Mouse (Mus musculus) lung, postnatal 0 days (tissue): ENCODE data around the gene Neurod1. TPM values are rescaled to one million over a fixed set of nuclear protein-coding genes. Genes with fewer than 3 reads are reported as not detected.

Experiments
- ATAC-seq: fragments of 200-750 bp; cut with Nextera tagmentation; 2 replicates; pipeline ENCODE4 v1.8.0; 2017; ENCODE audit warnings: moderate library complexity
- DNase-seq: peaks from one replicate; pipeline ENCODE4 v3.0.0-alpha.2; 2016; ENCODE audit warnings: low spot score
- H3K27ac ChIP-seq: fragments of 300-500 bp; sonication (generic); 2 replicates; pipeline ENCODE4 v1.5.1; 2014; ENCODE audit warnings: antibody characterized with exemption, mild to moderate bottlenecking, low read length, mixed read lengths
- H3K27me3 ChIP-seq: fragments of 300-500 bp; sonication (generic); replicated peaks from 2 replicates; pipeline ENCODE4 v1.6.1; 2014; ENCODE audit warnings: low read length, mixed read lengths; ENCODE audit not compliant: insufficient read depth
- H3K36me3 ChIP-seq: fragments of 300-500 bp; sonication (generic); 2 replicates; pipeline ENCODE4 v1.6.1; 2014; ENCODE audit warnings: low read length, mixed read lengths; ENCODE audit not compliant: insufficient read depth
- H3K4me1 ChIP-seq: fragments of 300-500 bp; sonication (generic); 2 replicates; pipeline ENCODE4 v1.6.1; 2014; ENCODE audit warnings: antibody characterized with exemption, low read depth, low read length, mixed read lengths; ENCODE audit not compliant: insufficient read depth
- H3K4me2 ChIP-seq: fragments of 300-500 bp; sonication (generic); replicated peaks from 2 replicates; pipeline ENCODE4 v1.6.1; 2014; ENCODE audit warnings: low read depth, mild to moderate bottlenecking, low read length, moderate library complexity, mixed read lengths
- H3K4me3 ChIP-seq: fragments of 300-500 bp; sonication (generic); 2 replicates; pipeline ENCODE4 v1.5.1; 2014; ENCODE audit warnings: low read depth, low read length
- H3K9ac ChIP-seq: fragments of 300-500 bp; sonication (generic); replicated peaks from 2 replicates; pipeline ENCODE4 v1.6.1; 2014; ENCODE audit warnings: low read depth, mild to moderate bottlenecking
- H3K9me3 ChIP-seq: fragments of 300-500 bp; sonication (generic); 2 replicates; pipeline ENCODE4 v1.6.1; 2016; ENCODE audit warnings: low read length, mixed read lengths
- CTCF ChIP-seq: IDR thresholded peaks from 2 replicates; pipeline ENCODE4 v1.5.1; 2016; ENCODE audit warnings: antibody characterized with exemption, mild to moderate bottlenecking
- EP300 ChIP-seq: IDR thresholded peaks from 2 replicates; pipeline ENCODE4 v1.6.1; 2016; ENCODE audit warnings: antibody characterized with exemption, mild to moderate bottlenecking, control low read depth
- WGBS: fragments of 180-500 bp; shearing (Covaris S2); extraction: QIAGEN DNeasy Blood & Tissue Kit; methylation state at CpG from one replicate; pipeline ENCODE4 v1.1.7; 2014; 5-methylcytosine and 5-hydroxymethylcytosine counted together
- polyA plus RNA-seq: library from polyadenylated mRNA; unstranded; fragments of >200 nt; fragmentation: Nextera tagmentation; extraction: Ambion mirVana; gene quantifications from 2 replicates; pipeline ENCODE4 v1.2.1, GENCODE M21; 2015

Neurod1 gene
- polyA plus RNA-seq, 1 experiment from 2014 or later: not detected

DNA sequence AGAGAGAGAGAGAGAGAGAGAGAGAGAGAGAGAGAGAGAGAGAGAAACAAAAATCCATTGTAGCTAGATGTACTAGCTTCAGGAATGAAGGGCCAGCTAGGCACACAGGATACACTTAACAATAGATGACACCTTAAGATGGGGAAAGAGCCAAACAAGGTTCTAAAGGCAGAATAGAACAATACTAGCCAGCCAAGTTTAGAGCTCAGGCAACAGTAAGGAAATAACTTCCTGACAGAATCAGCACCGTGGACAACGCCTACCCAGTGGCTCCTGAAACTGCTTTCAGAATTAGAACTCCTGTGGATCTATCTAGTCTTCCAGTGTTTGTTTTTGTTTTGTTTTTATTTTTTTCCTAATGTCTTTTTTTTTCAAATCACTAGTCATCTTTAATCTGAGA is 4.0 kb upstream of the Neurod1 start:
- Histone ChIP-seq H3K9me3 (no peaks in the 10 kb centered on the region), H3K4me3 (no peak overlapping the region), H3K4me1 (no peaks in the 10 kb centered on the region), H3K27me3 (peaks cover 48% of the 10 kb centered on the region), H3K36me3 (no peaks in the 10 kb centered on the region), H3K4me2 (no peak overlapping the region), H3K9ac (no peak overlapping the region), H3K27ac (no peak overlapping the region)
- ATAC-seq (no peak), DNase-seq (peak; percentile 43)
- TF ChIP-seq CTCF (no peak), EP300 (no peak)
- WGBS: 3% methylated on average over 2 of the region's 2 CpGs

DNA sequence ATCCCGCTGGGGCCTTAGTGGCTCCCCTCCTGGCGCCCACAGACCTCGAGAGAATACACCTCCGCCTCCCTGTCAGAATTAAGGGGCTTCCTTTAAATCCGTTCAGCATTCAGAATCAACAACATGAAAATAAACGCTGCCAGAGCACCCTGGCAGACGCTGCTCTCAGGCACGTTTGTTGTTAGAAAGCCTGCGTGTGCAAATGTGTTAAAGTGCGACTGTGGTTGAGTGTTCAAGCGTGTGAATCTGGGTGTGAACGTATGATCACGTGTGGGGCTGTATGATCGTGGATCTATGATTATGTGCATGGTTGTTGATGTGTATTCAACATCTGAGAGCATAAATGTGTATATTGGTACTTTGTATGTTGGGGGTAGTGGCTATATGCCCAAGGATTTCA is 3.6 kb upstream of the Neurod1 start:
- Histone ChIP-seq H3K27ac (no peak overlapping the region), H3K27me3 (peaks cover 51% of the 10 kb centered on the region), H3K4me3 (no peak overlapping the region), H3K9ac (no peak overlapping the region), H3K9me3 (no peaks in the 10 kb centered on the region), H3K4me2 (no peak overlapping the region), H3K36me3 (no peaks in the 10 kb centered on the region), H3K4me1 (no peaks in the 10 kb centered on the region)
- ATAC-seq: no peak
- WGBS: 8% methylated on average over 14 of the region's 14 CpGs
- TF ChIP-seq EP300: no peak
- no peak for TF ChIP-seq CTCF
- DNase-seq: no peak

DNA sequence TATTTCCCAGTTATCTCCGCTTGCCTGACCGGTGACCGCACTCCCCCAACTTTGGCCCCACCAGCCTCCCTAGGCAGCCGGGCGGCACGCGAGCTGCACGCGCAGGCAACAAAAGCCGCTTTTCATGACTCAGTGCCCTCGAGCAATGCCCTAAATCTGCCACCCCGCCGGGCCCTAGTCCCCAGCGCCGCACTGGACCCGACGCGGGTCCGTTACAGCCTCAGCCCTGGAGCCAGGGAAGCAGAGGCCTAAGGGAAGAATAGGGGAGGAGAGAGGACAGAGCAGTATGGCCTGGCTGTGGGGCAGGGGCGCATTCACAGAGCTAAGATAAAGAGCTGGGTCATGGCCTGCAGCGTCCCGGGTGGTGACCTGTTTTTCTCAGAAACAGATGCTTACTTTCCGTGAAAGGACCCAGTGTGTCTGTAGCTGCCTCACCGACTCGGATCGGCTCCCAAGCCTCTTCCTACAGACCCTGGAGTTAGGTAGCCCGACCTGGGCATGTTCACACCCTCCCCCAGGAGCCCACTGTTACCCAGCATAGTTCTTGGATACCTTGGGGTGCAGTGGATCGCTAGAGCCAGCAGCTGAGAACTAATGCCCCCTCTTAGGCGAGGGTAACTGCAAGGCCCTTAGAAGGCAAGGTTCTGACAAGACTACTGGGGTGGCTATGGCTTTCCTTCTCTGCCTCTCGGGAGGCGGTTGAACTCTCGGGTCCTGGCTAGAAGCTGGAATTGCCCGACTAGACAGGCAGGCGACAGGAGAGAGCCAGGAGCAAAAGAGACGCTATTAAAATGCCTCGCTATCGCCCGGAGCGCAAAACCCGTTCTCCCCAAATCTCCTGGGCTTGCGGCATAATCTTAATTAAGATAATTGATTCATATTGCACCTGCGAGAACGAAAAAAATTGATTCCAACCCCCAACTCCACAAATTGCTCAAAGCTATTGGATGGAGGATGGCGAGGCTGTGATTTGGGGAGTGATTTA is 2.8 kb upstream of the Neurod1 start:
- Histone ChIP-seq H3K4me1 (no peaks in the 10 kb centered on the region), H3K27me3 (peaks cover 59% of the 10 kb centered on the region), H3K9me3 (no peaks in the 10 kb centered on the region), H3K9ac (no peak overlapping the region), H3K4me2 (no peak overlapping the region), H3K36me3 (no peaks in the 10 kb centered on the region), H3K27ac (no peak overlapping the region), H3K4me3 (no peak overlapping the region)
- DNase-seq (no peak), ATAC-seq (no peak)
- TF ChIP-seq EP300 (no peak), CTCF (no peak)
- 4% methylated on average over 43 of the region's 44 CpGs for WGBS

DNA sequence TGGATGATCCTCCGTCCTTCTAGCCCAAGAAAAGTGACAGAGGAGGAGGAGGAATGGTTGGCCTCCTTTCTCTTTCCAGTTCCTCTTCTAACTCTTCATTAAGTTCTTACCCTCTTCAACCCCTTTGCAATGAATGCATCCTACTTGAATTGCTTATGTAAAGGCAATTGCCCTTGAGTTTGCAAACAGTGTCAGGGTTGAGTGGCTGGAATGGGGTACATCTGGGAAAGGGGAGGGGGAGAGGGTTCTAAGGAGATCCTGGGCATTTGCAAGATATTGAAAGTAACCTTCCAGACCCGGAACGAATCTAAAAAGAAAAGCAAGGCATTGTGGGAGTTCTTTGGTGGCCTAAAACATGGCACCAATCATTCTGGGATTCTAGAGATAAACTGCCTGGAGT is 1.4 kb upstream of the Neurod1 start:
- no peak for ATAC-seq
- WGBS: 23% methylated on average over 3 of the region's 3 CpGs
- no peaks in the 10 kb centered on the region for H3K4me1 ChIP-seq
- H3K36me3 ChIP-seq: no peaks in the 10 kb centered on the region
- no peak overlapping the region for H3K9ac ChIP-seq
- H3K4me2 ChIP-seq: no peak overlapping the region
- H3K27me3 ChIP-seq: peaks cover 66% of the 10 kb centered on the region
- TF ChIP-seq CTCF (no peak), EP300 (no peak)
- H3K9me3 ChIP-seq: no peaks in the 10 kb centered on the region
- DNase-seq: no peak
- H3K4me3 ChIP-seq: no peak overlapping the region
- H3K27ac ChIP-seq: no peak overlapping the region

DNA sequence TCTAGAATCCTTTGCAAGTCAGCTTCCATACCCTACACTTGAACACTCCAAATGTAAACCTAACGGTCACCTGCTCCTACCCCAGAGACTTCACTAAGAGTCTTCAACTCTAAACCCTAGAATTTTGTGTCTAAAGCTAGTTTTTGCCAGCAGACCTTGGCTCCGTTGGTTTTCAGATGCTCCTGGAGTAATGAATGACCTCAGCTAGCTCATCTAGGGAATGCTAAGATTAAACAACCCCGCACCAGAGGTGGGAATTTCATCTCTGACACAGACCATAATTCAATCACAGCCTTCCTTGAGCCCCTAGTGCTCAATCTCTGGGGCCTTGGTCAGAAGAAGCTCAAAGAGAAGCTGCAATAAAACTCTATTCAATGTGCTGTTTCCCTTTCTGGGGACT is 883 bp upstream of the Neurod1 start:
- Histone ChIP-seq H3K27me3 (peaks cover 66% of the 10 kb centered on the region), H3K27ac (no peak overlapping the region), H3K9ac (no peak overlapping the region), H3K4me2 (no peak overlapping the region), H3K4me3 (no peak overlapping the region), H3K9me3 (no peaks in the 10 kb centered on the region), H3K4me1 (no peaks in the 10 kb centered on the region), H3K36me3 (no peaks in the 10 kb centered on the region)
- WGBS: 51% methylated on average over 3 of the region's 3 CpGs
- DNase-seq: no peak
- no peak for TF ChIP-seq CTCF
- TF ChIP-seq EP300: no peak
- ATAC-seq: no peak

DNA sequence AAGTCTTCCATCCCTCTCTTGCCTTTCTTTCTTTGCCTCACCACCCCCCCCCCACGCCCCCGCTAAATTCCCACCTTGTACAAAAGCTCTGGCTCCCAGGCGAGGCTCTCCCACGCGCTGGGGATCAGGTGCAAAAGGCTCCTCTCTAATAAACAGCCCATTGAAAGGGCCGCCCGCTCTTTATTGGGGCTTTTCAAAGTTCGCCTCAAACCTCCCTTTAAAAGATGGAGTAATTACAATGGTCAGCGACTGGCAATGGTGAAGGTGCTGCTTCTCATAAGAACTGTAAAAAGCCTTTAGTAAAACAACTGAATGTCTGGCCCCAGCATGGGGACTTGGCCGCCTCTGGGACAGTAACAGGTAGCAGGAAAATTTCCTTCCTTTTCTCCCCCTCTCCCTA is 905 bp downstream of the Neurod1 start:
- Histone ChIP-seq H3K4me3 (no peak overlapping the region), H3K4me1 (no peaks in the 10 kb centered on the region), H3K36me3 (no peaks in the 10 kb centered on the region), H3K9me3 (no peaks in the 10 kb centered on the region), H3K27me3 (peaks cover 64% of the 10 kb centered on the region), H3K27ac (no peak overlapping the region), H3K4me2 (no peak overlapping the region), H3K9ac (no peak overlapping the region)
- ATAC-seq: no peak
- WGBS: 5% methylated on average over 9 of the region's 10 CpGs
- DNase-seq: no peak
- TF ChIP-seq CTCF (no peak), EP300 (no peak)
